Mouse (Mus musculus): ENCODE data around the gene Olfr1402. TPM values are rescaled to one million over a fixed set of nuclear protein-coding genes. Genes with fewer than 3 reads are reported as not detected.

The Olfr1402 gene
- polyA plus RNA-seq (2015; fragmentation: Nextera tagmentation; extraction: Ambion mirVana): not detected in 2 replicates

GRCm38 (mm10) chr3:97421920-97422319 is at the start of gene Olfr1402:
TSS of gene Olfr1402 (minus strand) at chr3:97422020.

Other genes with a start within 250 kb of the Olfr1402 start
- 51.7 and 52.5 TPM in 2 replicates for gene Bcl9, start 124.1 kb downstream of the Olfr1402 start, polyA plus RNA-seq (2015; fragmentation: Nextera tagmentation; extraction: Ambion mirVana)
- 6.2 and 6.6 TPM in 2 replicates for gene Chd1l, start 188.2 kb upstream of the Olfr1402 start, polyA plus RNA-seq (2015; fragmentation: Nextera tagmentation; extraction: Ambion mirVana)
- 1.0 and 1.5 TPM in 2 replicates for gene Fmo5, start 206.8 kb upstream of the Olfr1402 start, polyA plus RNA-seq (2015; fragmentation: Nextera tagmentation; extraction: Ambion mirVana)
- 13.8 and 16.6 TPM in 2 replicates for gene Prkab2, start 236.2 kb upstream of the Olfr1402 start, polyA plus RNA-seq (2015; fragmentation: Nextera tagmentation; extraction: Ambion mirVana)